Mouse (Mus musculus) embryonic facial prominence, embryonic 13.5 days (tissue): ENCODE results near the gene Olfr689. TPM values are rescaled to one million over a fixed set of nuclear protein-coding genes. Genes with fewer than 3 reads are reported as not detected.
"Not testable (repeated sequence)": the region's sequence is repeated elsewhere in the genome, so short reads cannot be mapped to it uniquely, and the experiment has no call there.

Experiments
- ATAC-seq: fragments of 200-750 bp; cut with Nextera tagmentation; 2 replicates; pipeline ENCODE4 v1.8.0; 2017; ENCODE audit warnings: low read depth; ENCODE audit not compliant: insufficient number of reproducible peaks, insufficient read depth, low FRiP score, low TSS enrichment
- H3K27ac ChIP-seq: fragments of 300-500 bp; sonication (generic); 2 replicates; pipeline ENCODE4 v1.5.1; 2015; ENCODE audit warnings: moderate library complexity, mild to moderate bottlenecking, inconsistent platforms
- H3K27me3 ChIP-seq: fragments of 300-500 bp; sonication (generic); 2 replicates; pipeline ENCODE4 v1.6.1; 2015; ENCODE audit warnings: mild to moderate bottlenecking, inconsistent platforms
- H3K36me3 ChIP-seq: fragments of 300-500 bp; sonication (generic); 2 replicates; pipeline ENCODE4 v1.6.1; 2015; ENCODE audit warnings: mild to moderate bottlenecking, inconsistent platforms
- H3K4me1 ChIP-seq: fragments of 300-500 bp; sonication (generic); 2 replicates; pipeline ENCODE4 v1.6.1; 2015; ENCODE audit warnings: inconsistent platforms
- H3K4me2 ChIP-seq: fragments of 300-500 bp; sonication (generic); 2 replicates; pipeline ENCODE4 v1.6.1; 2015; ENCODE audit warnings: moderate library complexity, mild to moderate bottlenecking, inconsistent platforms
- H3K4me3 ChIP-seq: fragments of 300-500 bp; sonication (generic); 2 replicates; pipeline ENCODE4 v1.5.1; 2015; ENCODE audit warnings: mild to moderate bottlenecking, inconsistent platforms
- H3K9ac ChIP-seq: fragments of 300-500 bp; sonication (generic); 2 replicates; pipeline ENCODE4 v1.6.1; 2015; ENCODE audit warnings: mild to moderate bottlenecking, inconsistent platforms
- H3K9me3 ChIP-seq: fragments of 300-500 bp; sonication (generic); 2 replicates; pipeline ENCODE4 v1.6.1; 2016; ENCODE audit warnings: inconsistent platforms
- WGBS: fragments of 180-500 bp; shearing (Covaris S2); methylation state at CpG from one replicate; pipeline ENCODE4 v1.1.7; 2015; ENCODE audit warnings: mixed read lengths; 5-methylcytosine and 5-hydroxymethylcytosine counted together
- polyA plus RNA-seq: library from polyadenylated mRNA; unstranded; fragments of >200 nt; fragmentation: Nextera tagmentation; extraction: Ambion mirVana; gene quantifications from 2 replicates; pipeline ENCODE4 v1.2.1, GENCODE M21; 2015

Olfr689 gene
- polyA plus RNA-seq = 0.08 TPM in 1 of 2 replicates, not detected in the other

DNA sequence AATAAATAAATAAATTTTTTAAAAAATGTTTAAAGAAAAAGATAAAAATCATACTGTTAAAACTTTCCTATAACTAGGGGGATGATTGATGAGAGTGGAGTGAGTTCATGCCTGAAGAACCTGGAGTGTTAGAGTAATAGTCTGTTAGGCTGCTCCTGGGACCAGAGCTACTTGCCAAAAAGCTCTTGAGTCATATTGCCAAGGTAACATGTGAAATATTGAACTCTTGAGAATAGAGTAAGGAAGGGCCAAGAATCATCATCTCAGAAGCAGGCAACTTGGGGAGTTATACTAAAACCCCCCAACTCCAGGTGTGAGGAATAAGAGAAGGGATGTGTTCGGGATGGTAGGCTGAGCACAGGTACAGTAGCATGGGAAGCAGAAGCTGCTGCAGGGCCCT lies at the start of gene Olfr689:
TSS of gene Olfr689 (plus strand) at position 301 of the 400 bp plus-strand sequence.
- Histone ChIP-seq H3K27me3 (no peaks in the 10 kb centered on the region), H3K36me3 (no peaks in the 10 kb centered on the region)
- 77% methylated on average over 1 of the region's 1 CpGs for WGBS

DNA sequence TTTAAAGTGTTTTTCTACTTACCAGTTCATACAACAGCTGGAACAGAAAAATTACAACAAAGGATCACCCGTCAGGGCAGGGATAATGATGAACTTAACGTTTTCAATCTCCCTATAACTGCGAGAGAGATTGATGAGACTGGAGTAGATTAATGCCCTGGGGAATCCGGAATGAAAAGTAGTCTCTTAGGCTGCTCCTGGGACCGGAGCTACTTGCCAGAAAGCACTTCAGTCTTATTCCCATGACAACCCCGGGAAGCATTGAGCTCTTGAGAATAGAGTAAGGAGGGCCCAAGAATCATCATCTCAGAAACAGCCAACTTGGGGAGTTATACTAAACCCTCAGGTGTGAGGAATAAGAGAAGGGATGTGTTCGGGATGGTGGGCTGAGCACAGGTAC lies 38.5 kb upstream of the Olfr689 start:
- H3K4me3 ChIP-seq = no peak overlapping the region
- H3K27ac ChIP-seq = no peak overlapping the region
- H3K4me1 ChIP-seq = no peaks in the 10 kb centered on the region
- H3K9me3 ChIP-seq = no peaks in the 10 kb centered on the region
- H3K4me2 ChIP-seq = no peak overlapping the region
- H3K9ac ChIP-seq = no peak overlapping the region
- no peaks in the 10 kb centered on the region for H3K36me3 ChIP-seq
- 66% methylated on average over 7 of the region's 7 CpGs for WGBS
- no peak for ATAC-seq
- no peaks in the 10 kb centered on the region for H3K27me3 ChIP-seq

More for the DNA sequence above, at the start of gene Olfr689:
- no peak within 1 kb of the TSS for H3K4me2 ChIP-seq
- H3K9ac ChIP-seq = no peak within 1 kb of the TSS
- no peaks in the 10 kb centered on the region for H3K9me3 ChIP-seq
- no peaks in the 10 kb centered on the region for H3K4me1 ChIP-seq
- no peak within 1 kb of the TSS for H3K4me3 ChIP-seq
- ATAC-seq = no peak
- no peak within 1 kb of the TSS for H3K27ac ChIP-seq

DNA sequence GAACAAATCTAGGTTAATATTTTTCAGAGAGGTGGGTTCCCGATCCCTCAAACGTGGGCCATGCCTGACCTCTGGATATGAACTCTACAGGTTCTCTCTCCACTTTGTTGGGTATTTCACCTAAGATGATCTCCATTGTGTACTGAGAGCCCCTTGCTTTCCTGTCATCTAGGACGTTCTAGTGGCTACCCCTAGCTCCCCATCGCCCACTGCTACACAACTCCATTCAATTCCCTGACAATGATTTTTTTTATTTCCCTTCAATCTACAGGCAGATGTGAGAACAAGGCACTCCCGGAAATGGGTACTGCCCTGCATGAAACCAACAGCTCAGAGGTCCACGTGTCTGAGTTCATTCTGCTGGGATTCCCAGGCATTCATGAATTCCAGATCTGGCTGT lies 23.2 kb upstream of the Olfr689 start, which contains the start of gene Olfr688:
TSS of gene Olfr688 (plus strand) at position 301 of the 400 bp plus-strand sequence.
- Histone ChIP-seq H3K4me1 (no peaks in the 10 kb centered on the region), H3K4me2 (no peak within 1 kb of the TSS), H3K9me3 (no peaks in the 10 kb centered on the region), H3K36me3 (no peaks in the 10 kb centered on the region), H3K27ac (no peak within 1 kb of the TSS), H3K4me3 (no peak within 1 kb of the TSS), H3K27me3 (no peaks in the 10 kb centered on the region), H3K9ac (no peak within 1 kb of the TSS)
- 76% methylated on average over 6 of the region's 6 CpGs for WGBS
- no peak for ATAC-seq

DNA sequence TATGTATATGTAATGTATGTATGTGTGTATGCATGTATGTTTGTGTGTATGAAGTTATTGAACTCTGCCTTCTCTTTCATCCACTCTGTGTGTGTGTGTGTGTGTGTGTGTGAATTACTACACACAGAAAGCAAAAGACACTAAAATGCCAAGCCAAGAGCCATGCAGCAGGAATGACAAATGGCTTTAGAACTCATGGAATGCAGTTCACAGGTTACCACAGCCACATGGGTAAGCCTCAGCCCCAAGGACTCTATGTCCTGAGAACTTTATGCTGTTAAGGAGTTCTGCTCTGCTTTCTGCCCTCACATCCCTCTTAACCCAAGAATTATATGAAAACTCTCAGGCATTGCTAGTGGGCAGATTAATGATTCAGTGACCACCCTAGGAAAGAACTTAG lies 20.9 kb upstream of the Olfr689 start:
- Histone ChIP-seq H3K4me2 (no peak overlapping the region), H3K4me3 (no peak overlapping the region), H3K36me3 (no peaks in the 10 kb centered on the region), H3K9ac (no peak overlapping the region), H3K4me1 (no peaks in the 10 kb centered on the region), H3K27me3 (no peaks in the 10 kb centered on the region), H3K27ac (no peak overlapping the region), H3K9me3 (no peaks in the 10 kb centered on the region)
- ATAC-seq = no peak

DNA sequence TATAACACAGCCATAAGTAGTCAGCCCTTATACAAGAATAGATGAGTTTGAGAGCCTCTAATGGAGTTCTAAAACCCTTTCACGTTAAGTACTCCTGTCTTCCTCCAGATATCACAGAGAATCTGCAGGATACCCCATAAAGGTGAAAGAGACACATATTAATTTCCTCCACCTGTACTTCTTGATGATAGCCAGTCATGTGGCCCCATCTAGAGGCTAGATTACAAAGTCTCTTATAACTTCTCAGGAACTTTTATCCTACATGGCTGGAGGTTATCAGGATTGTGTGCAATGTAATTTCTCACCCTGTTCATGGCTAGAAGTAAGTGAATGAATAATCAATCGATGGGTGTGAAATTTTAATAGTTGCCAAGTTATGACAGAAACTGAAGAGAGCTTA lies 14.3 kb downstream of the Olfr689 start:
- Histone ChIP-seq H3K27me3 (no peaks in the 10 kb centered on the region), H3K4me1 (no peaks in the 10 kb centered on the region), H3K4me3 (no peak overlapping the region), H3K9ac (no peak overlapping the region), H3K9me3 (no peaks in the 10 kb centered on the region), H3K36me3 (no peaks in the 10 kb centered on the region), H3K27ac (no peak overlapping the region), H3K4me2 (no peak overlapping the region)
- 79% methylated on average over 2 of the region's 2 CpGs for WGBS
- ATAC-seq = no peak

DNA sequence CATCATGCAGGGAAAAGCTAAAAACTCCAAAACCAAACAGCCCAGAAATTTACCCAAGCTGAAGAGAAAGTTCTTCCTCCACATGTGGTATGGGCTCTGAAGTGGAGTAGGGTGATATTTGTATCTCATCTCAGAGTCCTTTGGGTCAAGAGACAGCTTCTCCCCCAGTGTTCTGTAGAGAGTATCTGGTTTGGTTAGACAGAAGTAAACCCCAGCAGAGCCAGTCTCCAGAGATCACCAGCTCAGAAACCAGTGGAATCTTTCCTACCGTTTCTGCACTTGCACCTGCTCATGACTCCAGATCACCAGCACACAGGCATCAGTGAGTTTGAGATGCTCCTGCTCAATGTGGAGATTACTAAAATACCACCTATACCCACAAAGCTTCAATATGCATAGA lies 23.0 kb downstream of the Olfr689 start, which contains the start of gene Olfr690:
TSS of gene Olfr690 (minus strand) at position 101 of the 400 bp plus-strand sequence.
- Histone ChIP-seq H3K9ac (no peak within 1 kb of the TSS), H3K4me2 (no peak within 1 kb of the TSS), H3K4me3 (no peak within 1 kb of the TSS), H3K4me1 (no peaks in the 10 kb centered on the region), H3K36me3 (no peaks in the 10 kb centered on the region), H3K27me3 (no peaks in the 10 kb centered on the region), H3K27ac (no peak within 1 kb of the TSS), H3K9me3 (no peaks in the 10 kb centered on the region)
- no peak for ATAC-seq
- WGBS = 84% methylated on average over 1 of the region's 1 CpGs

DNA sequence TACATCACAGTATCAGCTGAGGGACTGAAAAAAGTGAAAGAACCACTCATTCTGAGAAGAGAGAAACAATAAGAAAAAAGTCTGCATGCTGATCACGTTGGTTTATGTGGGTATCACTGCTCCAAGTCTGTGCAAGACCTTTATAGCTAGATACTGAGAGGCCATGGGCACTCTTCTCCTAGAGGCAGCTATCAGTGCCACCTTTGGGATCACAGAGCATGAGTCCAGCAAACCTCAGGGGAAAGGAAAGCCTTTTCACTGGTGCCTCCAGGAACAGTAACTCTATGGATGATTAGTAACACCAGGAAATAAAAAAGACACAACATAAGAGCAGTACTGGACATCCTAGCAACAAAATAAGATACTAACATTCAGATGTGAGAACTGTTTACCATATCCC lies 31.2 kb downstream of the Olfr689 start, which contains the start of gene Olfr691:
TSS of gene Olfr691 (minus strand) at position 101 of the 400 bp plus-strand sequence.
- Histone ChIP-seq H3K9me3 (no peaks in the 10 kb centered on the region), H3K4me3 (no peak within 1 kb of the TSS), H3K27ac (no peak within 1 kb of the TSS), H3K9ac (no peak within 1 kb of the TSS), H3K4me2 (no peak within 1 kb of the TSS), H3K4me1 (no peaks in the 10 kb centered on the region), H3K36me3 (no peaks in the 10 kb centered on the region), H3K27me3 (no peaks in the 10 kb centered on the region)
- WGBS = 49% methylated on average over 1 of the region's 1 CpGs
- no peak for ATAC-seq

DNA sequence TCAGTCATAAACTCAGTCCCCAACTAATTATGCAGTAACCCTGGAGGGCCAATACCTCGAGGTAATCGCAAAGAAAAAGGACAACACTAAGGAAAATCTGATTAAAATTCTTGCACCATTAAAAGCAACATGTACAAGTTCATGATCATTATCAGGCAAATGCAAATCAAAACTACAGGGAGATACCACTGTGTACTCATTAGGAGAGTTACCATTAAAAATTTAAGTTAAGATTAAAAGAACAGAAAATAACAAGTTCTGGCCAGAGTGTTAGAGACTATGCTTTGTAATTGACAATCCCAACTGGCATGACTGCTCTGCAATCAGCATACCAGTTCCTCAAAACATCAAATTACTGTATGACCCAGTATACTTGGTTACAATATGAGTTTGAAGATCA lies 31.8 kb downstream of the Olfr689 start:
- Histone ChIP-seq H3K9ac (no peak overlapping the region), H3K27ac (no peak overlapping the region), H3K4me3 (no peak overlapping the region), H3K4me2 (no peak overlapping the region), H3K4me1 (no peaks in the 10 kb centered on the region), H3K9me3 (no peaks in the 10 kb centered on the region), H3K27me3 (no peaks in the 10 kb centered on the region), H3K36me3 (no peaks in the 10 kb centered on the region)
- no peak for ATAC-seq
- 78% methylated on average over 2 of the region's 2 CpGs for WGBS

DNA sequence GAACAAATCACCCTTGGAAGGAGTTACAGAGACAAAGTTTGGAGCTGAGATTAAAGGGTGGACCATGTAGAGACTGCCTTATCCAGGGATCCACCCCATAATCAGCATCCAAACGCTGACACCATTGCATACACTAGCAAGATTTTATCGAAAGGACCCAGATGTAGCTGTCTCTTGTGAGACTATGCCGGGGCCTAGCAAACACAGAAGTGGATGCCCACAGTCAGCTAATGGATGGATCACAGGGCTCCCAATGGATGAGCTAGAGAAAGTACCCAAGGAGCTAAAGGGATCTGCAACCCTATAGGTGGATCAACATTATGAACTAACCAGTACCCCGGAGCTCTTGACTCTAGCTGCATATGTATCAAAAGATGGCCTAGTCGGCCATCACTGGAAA lies 45.1 kb downstream of the Olfr689 start:
- not testable (repeated sequence) for H3K27me3 ChIP-seq, H3K27ac ChIP-seq, H3K4me2 ChIP-seq, H3K9ac ChIP-seq, H3K4me1 ChIP-seq, ATAC-seq, H3K4me3 ChIP-seq, H3K36me3 ChIP-seq, H3K9me3 ChIP-seq
- no CpG with 5 or more reads among the region's 5 CpGs for whole genome bisulfite sequencing

DNA sequence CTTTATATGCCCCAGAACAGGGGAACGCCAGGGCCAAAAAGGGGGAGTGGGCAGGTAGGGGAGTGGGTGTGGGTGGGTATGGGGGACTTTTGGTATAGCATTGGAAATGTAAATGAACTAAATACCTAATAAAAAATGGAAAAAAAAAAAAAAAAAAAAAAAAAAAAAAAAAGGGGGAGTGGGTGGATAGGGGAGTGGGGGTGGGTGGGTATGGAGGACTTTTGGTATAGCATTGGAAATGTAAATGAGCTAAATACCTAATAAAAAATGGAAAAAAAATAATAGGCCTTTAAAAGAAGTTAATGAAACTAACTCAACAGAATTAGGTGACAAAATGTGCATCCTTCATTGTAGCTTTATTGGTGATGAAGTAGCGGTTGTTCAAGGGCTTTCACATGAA lies 45.5 kb downstream of the Olfr689 start:
- 98% methylated on average over 1 of the region's 2 CpGs for whole genome bisulfite sequencing
- not testable (repeated sequence) for ATAC-seq, H3K36me3 ChIP-seq, H3K9me3 ChIP-seq, H3K27me3 ChIP-seq, H3K9ac ChIP-seq, H3K27ac ChIP-seq, H3K4me2 ChIP-seq, H3K4me1 ChIP-seq, H3K4me3 ChIP-seq

DNA sequence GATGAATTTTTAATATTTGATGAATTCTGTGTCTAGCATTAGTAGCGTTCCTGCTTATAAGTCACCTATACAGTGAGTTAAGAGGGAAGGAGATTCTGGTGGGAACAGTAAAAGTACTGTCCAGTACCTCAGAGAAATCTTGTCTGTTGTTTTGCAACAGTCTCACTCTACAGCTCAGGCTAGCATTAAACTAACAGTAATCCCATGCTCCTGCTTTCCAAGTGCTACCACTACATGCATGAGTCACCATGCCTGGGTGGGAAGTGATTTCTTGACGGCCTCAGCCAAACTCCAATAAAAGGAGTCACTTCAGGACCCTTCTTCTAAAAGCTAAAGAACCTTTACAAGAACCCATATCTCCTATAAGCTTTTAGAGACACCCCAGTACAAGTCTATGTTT lies 50.7 kb downstream of the Olfr689 start:
- WGBS = 83% methylated on average over 2 of the region's 2 CpGs
- no peak overlapping the region for H3K27ac ChIP-seq
- H3K27me3 ChIP-seq = no peaks in the 10 kb centered on the region
- H3K36me3 ChIP-seq = no peaks in the 10 kb centered on the region
- H3K9me3 ChIP-seq = no peaks in the 10 kb centered on the region
- H3K9ac ChIP-seq = no peak overlapping the region
- H3K4me1 ChIP-seq = no peaks in the 10 kb centered on the region
- H3K4me3 ChIP-seq = no peak overlapping the region
- ATAC-seq = no peak
- no peak overlapping the region for H3K4me2 ChIP-seq

DNA sequence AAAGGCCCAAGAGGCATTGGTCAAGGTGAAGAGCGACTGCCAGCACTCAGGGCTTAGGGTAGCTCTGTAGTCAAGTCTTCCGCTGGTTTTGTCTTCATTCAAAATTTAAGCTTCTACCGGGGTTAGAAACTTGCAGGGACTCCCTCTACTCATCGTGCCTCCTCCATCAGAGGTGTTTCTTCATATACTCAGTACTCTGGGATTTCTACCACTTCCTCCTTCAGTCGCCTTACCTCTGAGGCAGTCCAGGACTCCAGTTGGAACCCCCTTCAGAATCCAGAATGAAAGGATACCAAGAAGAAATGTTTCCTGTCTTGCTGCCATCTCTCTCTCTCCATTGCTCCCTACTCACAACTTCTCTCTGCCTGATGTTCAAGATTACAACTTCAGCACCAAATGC lies 56.3 kb downstream of the Olfr689 start:
- Histone ChIP-seq H3K9me3 (no peaks in the 10 kb centered on the region), H3K4me1 (no peaks in the 10 kb centered on the region), H3K36me3 (peaks cover 3% of the 10 kb centered on the region), H3K27ac (no peak overlapping the region), H3K9ac (no peak overlapping the region), H3K27me3 (no peaks in the 10 kb centered on the region), H3K4me3 (no peak overlapping the region), H3K4me2 (no peak overlapping the region)
- WGBS = 81% methylated on average over 5 of the region's 5 CpGs
- no peak for ATAC-seq

DNA sequence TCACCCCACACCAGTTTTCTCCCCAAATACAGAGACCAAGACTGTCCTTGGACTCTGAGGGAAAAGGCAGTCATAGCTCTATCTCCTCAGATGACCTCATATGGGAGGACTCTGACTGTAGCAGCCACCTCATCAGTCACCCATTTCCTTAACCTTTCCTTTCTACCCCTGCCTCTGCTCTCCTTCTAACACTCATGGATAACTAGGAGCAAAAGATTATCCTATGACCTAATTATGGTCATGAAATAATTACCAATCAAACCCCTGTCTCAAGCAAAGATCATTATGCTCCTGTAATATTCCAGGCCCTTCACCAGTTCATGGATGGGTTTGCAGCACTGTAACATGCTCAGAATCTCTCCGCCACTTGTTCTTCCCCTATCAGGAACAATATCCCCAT lies 57.0 kb downstream of the Olfr689 start, which contains the start of gene Olfr692:
TSS of gene Olfr692 (plus strand) at position 301 of the 400 bp plus-strand sequence.
- Histone ChIP-seq H3K27me3 (no peaks in the 10 kb centered on the region), H3K9ac (no peak within 1 kb of the TSS), H3K4me2 (no peak within 1 kb of the TSS), H3K4me3 (no peak within 1 kb of the TSS), H3K27ac (no peak within 1 kb of the TSS), H3K36me3 (peaks cover 8% of the 10 kb centered on the region), H3K9me3 (no peaks in the 10 kb centered on the region), H3K4me1 (no peaks in the 10 kb centered on the region)
- no peak for ATAC-seq
- 95% methylated on average over 1 of the region's 1 CpGs for WGBS
